Comparison of ENCODE assay signal across 8 mouse cellular contexts in the genomic region with DNA sequence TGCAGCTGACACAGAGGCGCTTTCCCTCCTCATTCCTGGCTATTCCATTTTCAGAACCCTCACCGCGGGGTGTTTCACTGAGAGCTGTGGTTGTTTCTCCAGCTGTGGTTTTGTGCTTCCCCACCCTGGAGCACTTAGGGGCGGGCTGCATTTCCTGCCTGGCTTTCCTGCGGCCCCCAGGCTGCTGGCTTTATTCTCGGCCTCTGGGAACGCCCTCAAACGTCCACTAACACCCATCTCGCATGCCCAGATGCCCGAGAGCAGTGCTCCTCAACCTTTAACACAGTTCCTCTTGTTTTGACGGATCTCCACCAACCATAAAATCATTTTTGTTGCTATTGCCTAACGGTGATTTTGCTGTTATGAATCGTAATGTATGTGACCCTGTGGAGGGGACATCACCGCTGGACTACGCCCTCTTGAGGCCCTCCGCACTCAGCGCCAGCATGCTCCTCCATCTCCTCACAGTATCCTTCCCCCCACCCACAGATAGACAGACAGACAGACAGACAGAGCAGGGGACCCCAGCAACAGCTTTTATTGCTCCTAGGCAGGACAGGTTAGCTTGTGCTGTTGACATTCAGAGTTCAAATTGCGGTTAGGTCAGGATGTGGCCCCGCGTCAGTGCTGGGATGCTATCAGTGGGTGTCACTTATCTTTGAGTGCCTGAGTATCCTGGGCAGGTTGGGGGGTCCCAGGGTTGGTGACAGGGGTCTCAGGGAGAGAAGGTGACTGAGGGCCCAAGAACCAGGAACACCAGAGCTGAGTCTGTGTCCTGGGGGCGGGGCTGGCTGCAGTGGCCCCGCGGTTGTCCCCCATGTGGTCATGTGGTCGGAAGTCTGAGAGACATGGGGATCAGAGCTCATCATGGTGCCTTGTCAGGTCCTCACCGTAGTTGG. TPM values are rescaled to one million over a fixed set of nuclear protein-coding genes. Genes with fewer than 3 reads are reported as not detected.
DNase-seq lines count a peak whose midpoint lies in the region; TF ChIP-seq lines count a peak whose summit lies in the region.

No protein-coding gene starts in this region.

- H3K36me3 ChIP-seq in heart, embryonic 10.5 days, result peaks cover 65% of the 10 kb centered on the region
- no peaks in the 10 kb centered on the region for H3K36me3 ChIP-seq in thymus, adult 2 months (ENCODE audit: control insufficient read depth, insufficient read depth, low read length)

- 0 out of 2 replicates have a peak overlapping the region, but pooled peaks have one; percentile 12 for H3K27ac ChIP-seq in heart, embryonic 10.5 days
- H3K27ac ChIP-seq in thymus, adult 2 months (ENCODE audit: control insufficient read depth, insufficient read depth, low read length), result peak overlapping the region; percentile 52
- H3K27ac ChIP-seq in cerebellum, adult 2 months (ENCODE audit: insufficient read depth, low read length), result no peak overlapping the region; the same call in 1 of the 2 replicates

- intact Hi-C loops in left cerebral cortex, postnatal 4 days (cut with DNase I), result no loop called here

- no peaks in the 10 kb centered on the region for H3K27me3 ChIP-seq in heart, embryonic 10.5 days (ENCODE audit: insufficient read depth, poor library complexity, severe bottlenecking)
- no peaks in the 10 kb centered on the region for H3K27me3 ChIP-seq in thymus, adult 2 months (ENCODE audit: control insufficient read depth, insufficient read depth, low read length)
- H3K27me3 ChIP-seq in cerebellum, adult 2 months (ENCODE audit: control insufficient read depth, insufficient read depth, low read length), result no peaks in the 10 kb centered on the region

- peaks cover 11% of the 10 kb centered on the region for H3K4me1 ChIP-seq in heart, embryonic 10.5 days
- H3K4me1 ChIP-seq in thymus, adult 2 months (replicated peaks; ENCODE audit: control insufficient read depth, insufficient read depth, low read length), result peaks cover 27% of the 10 kb centered on the region
- no peaks in the 10 kb centered on the region for H3K4me1 ChIP-seq in cerebellum, adult 2 months (ENCODE audit: control insufficient read depth, insufficient read depth, low read length)

- no peak for TF ChIP-seq CTCF in thymus, adult 2 months (IDR thresholded peaks at IDR 0.05; ENCODE audit: borderline replicate concordance, control insufficient read depth, extremely low read depth, insufficient read depth, low read length, poor library complexity)
- no peak for TF ChIP-seq CTCF in cerebellum, adult 2 months (IDR thresholded peaks at IDR 0.05; ENCODE audit: borderline replicate concordance, insufficient read depth, low read depth, low read length)

- 0 out of 2 replicates have a peak, but pooled peaks cover 2% of the 10 kb centered on the region for H3K9me3 ChIP-seq in heart, embryonic 10.5 days

- TF ChIP-seq POLR2A in thymus, adult 2 months (IDR thresholded peaks at IDR 0.05; ENCODE audit: control insufficient read depth, extremely low read depth, insufficient read depth, low read length, poor library complexity), result no peak
- TF ChIP-seq POLR2A in cerebellum, adult 2 months (IDR thresholded peaks at IDR 0.05; ENCODE audit: borderline replicate concordance, insufficient read depth, low read length), result no peak

- no peak overlapping the region for H3K4me3 ChIP-seq in heart, embryonic 10.5 days
- H3K4me3 ChIP-seq in thymus, adult 2 months (ENCODE audit: control insufficient read depth, insufficient read depth, low read length), result peak overlapping the region; percentile 18
- no peak overlapping the region for H3K4me3 ChIP-seq in cerebellum, adult 2 months (replicated peaks; ENCODE audit: insufficient read depth, low read depth, low read length)

- WGBS in heart, embryonic 10.5 days, result 65% methylated on average over 25 of the region's 25 CpGs
- 5% methylated on average over 25 of the region's 25 CpGs for WGBS in thymus, adult 2 months
- WGBS in cerebellum, adult 2 months, result 72% methylated on average over 25 of the region's 25 CpGs

- DNase-seq in CD4-positive, CD25-positive, alpha-beta regulatory T cell, adult 2 months (ENCODE audit: low read depth, low spot score), result peak; percentile 76
- peak; percentile 77 for DNase-seq in R1 (ENCODE audit: low read depth, low spot score)
- DNase-seq in heart, embryonic 10.5 days (ENCODE audit: low spot score), result no peak
- peak; percentile 78 for DNase-seq in kidney, postnatal 10 days
- DNase-seq in lung, postnatal 4 days, result peak; percentile 82 to 85
- peak; percentile 43 for DNase-seq in thymus, adult 2 months
- no peak for DNase-seq in cerebellum, adult 2 months
- DNase-seq in left cerebral cortex, postnatal 4 days, result no peak

RNA-seq across cellular contexts. Expression of a gene that starts 9.4 kb away (rescaled TPM):
- 270 and 314 TPM in 2 replicates for polyA plus RNA-seq in heart, embryonic 10.5 days (2016; fragmentation: Nextera tagmentation; extraction: Ambion mirVana)
- 22.2 and 34.9 TPM in 2 replicates for polyA plus RNA-seq in thymus, adult 2 months (2012; rRNA removed)
- polyA plus RNA-seq in cerebellum, adult 2 months (2012; rRNA removed), result 7.6 and 8.6 TPM in 2 replicates
- total RNA-seq in left cerebral cortex, postnatal 4 days (2021), result 10 to 100 TPM; 13.0 to 16.7 TPM

RNA-seq across cellular contexts. Expression of a gene that starts 20.2 kb away (rescaled TPM):
- polyA plus RNA-seq in heart, embryonic 10.5 days (2016; fragmentation: Nextera tagmentation; extraction: Ambion mirVana), result 15.0 and 16.8 TPM in 2 replicates
- 32.4 and 40.5 TPM in 2 replicates for polyA plus RNA-seq in thymus, adult 2 months (2012; rRNA removed)
- 23.3 and 23.7 TPM in 2 replicates for polyA plus RNA-seq in cerebellum, adult 2 months (2012; rRNA removed)
- total RNA-seq in left cerebral cortex, postnatal 4 days (2021), result 1 to 10 TPM; 6.2 to 7.2 TPM

RNA-seq across cellular contexts. Expression of a gene that starts 20.4 kb away (rescaled TPM):
- 59.9 and 65.2 TPM in 2 replicates for polyA plus RNA-seq in heart, embryonic 10.5 days (2016; fragmentation: Nextera tagmentation; extraction: Ambion mirVana)
- polyA plus RNA-seq in thymus, adult 2 months (2012; rRNA removed), result 159 and 165 TPM in 2 replicates
- polyA plus RNA-seq in cerebellum, adult 2 months (2012; rRNA removed), result 106 and 112 TPM in 2 replicates
- 10 to 100 TPM; 44.8 to 47.6 TPM for total RNA-seq in left cerebral cortex, postnatal 4 days (2021)

RNA-seq across cellular contexts. Expression of a gene that starts 21.0 kb away (rescaled TPM):
- polyA plus RNA-seq in heart, embryonic 10.5 days (2016; fragmentation: Nextera tagmentation; extraction: Ambion mirVana), result 7.8 and 10.2 TPM in 2 replicates
- polyA plus RNA-seq in thymus, adult 2 months (2012; rRNA removed), result 30.8 and 38.9 TPM in 2 replicates
- 32.1 and 33.7 TPM in 2 replicates for polyA plus RNA-seq in cerebellum, adult 2 months (2012; rRNA removed)
- 10 to 100 TPM; 17.7 to 18.3 TPM for total RNA-seq in left cerebral cortex, postnatal 4 days (2021)

RNA-seq across cellular contexts. Expression of a gene that starts 30.0 kb away (rescaled TPM):
- polyA plus RNA-seq in heart, embryonic 10.5 days (2016; fragmentation: Nextera tagmentation; extraction: Ambion mirVana), result 8.8 and 13.3 TPM in 2 replicates
- 32.7 and 43.5 TPM in 2 replicates for polyA plus RNA-seq in thymus, adult 2 months (2012; rRNA removed)
- polyA plus RNA-seq in cerebellum, adult 2 months (2012; rRNA removed), result 22.6 and 23.3 TPM in 2 replicates
- 10 to 100 TPM; 77.9 to 80.6 TPM for total RNA-seq in left cerebral cortex, postnatal 4 days (2021)

Comparison
In these comparisons a context has a peak if more than half of its experiments do, and no peak if none do; other contexts are left out.
1. DNase-seq: peak in CD4-positive, CD25-positive, alpha-beta regulatory T cell, adult 2 months (single experiment), R1 (single experiment), kidney, postnatal 10 days (single experiment), lung, postnatal 4 days (2 of 2) and thymus, adult 2 months (single experiment); none in heart, embryonic 10.5 days (single experiment), cerebellum, adult 2 months (0 of 2) and left cerebral cortex, postnatal 4 days (single experiment).